Mouse (Mus musculus) right cerebral cortex, postnatal 4 days (tissue): ENCODE measurements at regions not wholly inside any gene's neighbourhood (a gene's known extent, or its start where the extent isn't known, plus 50 kb on each side); places are given as distances from the start of the nearest gene placed in this dataset.
"Not testable (repeated sequence)": the region's sequence is repeated elsewhere in the genome, so short reads cannot be mapped to it uniquely, and the experiment has no call there.

Experiments used
- DNase-seq: peaks from one replicate; pipeline ENCODE4 v3.0.0-alpha.2; 2022

DNA sequence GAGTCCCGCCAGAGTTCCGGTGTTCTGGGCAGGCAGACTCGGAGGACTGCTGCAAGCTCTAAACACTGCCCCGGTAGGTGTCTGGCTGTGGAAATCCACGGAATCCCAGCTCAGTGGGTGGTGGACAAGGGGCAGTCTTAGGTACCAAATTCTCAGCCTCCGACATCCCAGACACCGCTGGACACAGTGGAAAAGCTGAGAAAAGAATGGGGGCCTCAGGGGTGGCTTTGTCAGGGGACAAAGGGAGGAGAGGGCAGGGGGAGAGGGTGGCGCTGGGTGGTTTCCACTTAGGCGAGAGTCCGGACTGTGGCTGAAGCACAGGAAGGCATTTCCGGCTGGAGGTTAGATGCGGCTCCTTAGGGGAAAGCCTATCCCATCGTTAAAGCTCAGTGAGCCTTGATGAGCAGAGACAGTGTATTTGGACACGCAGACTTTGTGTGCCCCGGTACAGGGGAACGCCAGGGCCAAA, 217.5 kb upstream of the Zpld1 start:
- DNase-seq, result no peak

DNA sequence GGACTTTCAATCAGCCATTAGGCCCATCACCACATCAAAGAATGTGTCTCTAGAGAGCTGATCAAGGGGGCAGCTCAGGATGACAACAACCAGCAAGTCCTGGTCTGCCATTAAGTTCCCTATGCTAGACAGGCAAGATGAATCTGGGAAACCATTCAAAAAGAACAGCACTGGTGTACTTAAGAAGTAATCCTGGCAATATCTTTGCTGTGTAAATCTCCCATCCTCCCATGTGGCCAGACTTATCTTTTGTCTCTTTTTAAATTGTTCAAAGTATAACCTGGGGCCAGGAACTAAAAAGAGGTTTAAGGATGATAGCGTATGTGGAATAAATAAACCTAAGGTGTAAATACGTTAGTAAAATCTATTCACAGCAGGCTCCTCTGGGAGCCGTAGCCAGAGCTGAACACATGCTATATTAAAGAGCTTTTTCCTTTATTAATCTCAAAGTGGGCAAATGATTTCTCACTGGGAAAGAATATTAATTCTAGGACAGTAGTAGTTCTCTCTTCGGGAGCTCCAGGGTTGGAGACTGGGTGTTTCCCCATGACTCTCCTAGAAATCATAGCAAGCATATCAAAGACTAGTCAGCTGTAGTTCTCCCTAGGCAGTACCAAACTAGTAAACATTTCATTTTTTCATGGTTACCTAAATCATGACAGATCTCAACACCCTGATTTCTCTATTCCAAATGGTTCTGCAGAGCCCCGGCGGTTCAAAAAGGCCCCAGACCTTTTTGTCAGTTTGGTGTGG, 216.8 kb upstream of the Zpld1 start:
- no peak for DNase-seq

DNA sequence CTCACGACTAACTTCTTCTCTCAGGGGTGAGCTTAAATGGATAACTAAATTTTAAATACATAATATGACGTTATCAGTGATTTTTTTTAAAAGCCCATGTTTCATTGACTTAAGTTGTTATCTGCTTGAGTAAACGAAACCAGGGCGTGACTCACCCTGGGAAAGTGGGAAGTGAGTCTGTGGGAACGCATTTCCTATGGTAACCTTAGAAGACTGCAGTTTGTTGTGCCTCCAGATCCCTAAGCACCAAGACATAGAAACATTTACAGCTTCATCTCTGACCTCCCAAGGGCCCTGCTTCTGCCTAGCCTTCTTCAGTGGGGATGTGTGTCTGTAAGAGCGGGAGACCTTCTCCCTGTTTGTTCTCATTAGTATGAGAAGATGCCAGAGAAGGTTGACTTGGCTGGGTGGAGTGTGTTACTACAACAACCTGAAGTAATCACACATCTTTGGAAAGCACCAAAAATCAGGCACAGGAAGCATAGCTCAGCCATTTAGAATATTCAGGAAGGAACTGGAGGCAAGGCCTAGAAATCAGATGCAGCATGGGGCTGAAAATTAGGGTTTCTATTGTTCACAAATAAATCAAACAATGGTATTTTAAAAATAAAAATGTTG, 207.1 kb upstream of the Zpld1 start:
- DNase-seq, result no peak

DNA sequence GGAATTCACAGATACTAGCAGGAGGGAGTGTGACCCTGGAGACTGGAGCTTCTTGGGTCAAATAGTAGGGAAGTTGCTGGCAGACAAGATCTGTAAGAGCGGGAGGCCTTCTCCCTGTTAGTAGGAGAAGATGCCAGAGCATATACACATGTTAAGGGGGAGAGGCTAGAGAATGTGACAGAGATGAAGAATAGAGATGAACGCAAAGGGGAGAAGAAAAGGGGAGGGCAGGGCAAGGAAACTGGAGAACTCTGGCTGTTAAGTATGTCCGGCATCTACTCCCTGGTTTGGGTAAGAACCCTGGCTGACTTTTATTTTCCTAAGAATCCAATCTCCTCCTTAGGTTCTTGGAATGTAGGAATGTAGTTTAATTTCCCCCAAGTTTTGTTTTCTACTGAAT, 206.5 kb upstream of the Zpld1 start:
- no peak for DNase-seq

DNA sequence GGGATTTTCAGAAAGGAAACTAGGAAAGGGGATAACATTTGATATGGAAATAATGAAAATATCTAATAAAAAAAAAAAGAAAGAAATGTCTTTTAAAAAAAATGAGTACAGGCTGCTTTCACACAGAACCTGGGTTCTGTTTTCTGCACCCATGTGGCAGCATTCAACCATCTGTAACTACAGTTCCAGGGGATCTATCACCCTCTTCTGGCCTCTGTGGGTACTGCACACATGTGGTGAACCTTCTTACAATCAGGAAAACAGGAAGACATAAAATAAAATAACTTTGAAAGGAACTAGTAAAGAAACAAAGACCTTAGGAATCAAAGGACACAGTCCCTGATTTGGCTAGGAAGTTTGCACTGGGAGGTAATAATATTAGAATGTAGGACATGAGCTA, 205.5 kb upstream of the Zpld1 start:
- DNase-seq, result no peak

DNA sequence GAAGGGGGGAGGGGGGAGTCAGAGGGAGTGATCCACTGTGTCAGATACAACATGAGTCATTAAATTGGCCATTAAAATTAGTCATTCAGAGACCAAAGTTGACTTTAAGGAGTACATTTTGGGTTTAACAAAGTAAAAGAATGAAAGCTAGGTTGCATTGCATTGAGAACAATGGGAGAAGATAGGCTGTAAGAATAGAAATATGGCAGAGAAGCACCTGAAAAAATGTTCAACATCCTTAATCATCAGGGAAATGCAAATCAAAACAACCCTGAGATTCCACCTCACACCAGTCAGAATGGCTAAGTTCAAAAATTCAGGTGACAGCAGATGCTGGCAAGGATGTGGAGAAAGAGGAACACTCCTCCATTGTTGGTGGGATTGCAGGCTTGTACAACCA, 202.0 kb upstream of the Zpld1 start:
- DNase-seq, result not testable (repeated sequence)

DNA sequence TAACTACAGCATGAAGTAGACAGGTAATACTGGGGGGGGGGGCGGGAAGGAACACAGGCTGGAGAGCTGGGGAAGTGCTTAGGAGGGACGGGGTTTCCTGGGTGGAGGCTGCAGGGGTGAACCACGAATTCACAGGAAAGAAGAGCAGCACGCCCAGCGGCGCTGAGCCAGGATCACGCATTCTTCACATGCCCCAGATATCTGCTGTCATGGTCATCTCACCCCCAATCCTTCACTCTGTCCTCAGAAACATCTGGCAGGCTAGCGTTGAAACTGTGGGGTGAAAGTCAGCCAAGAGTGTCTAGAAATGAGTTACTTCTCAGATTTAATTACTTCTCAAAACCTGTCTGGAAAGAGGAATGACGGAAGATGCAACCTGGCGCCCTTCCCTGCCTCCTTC, 197.3 kb upstream of the Zpld1 start:
- no peak for DNase-seq

DNA sequence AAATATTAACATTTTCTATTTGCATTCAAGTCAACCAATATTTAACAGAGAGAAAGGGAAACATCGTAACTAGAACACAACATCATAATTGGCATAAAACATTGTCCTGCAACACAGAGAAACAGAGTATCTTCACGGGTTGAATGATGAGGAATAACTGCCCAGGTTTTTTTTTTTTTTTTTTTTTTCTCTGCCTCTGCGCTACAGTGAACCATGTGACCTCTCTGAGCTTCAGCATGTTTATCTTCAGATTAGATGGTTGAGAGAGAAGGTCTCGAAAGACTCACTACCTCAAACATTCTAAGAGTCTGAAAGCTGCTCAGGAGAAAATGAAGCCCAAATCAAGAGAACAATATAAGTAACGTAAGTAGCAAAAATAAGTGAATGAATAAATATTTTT, 196.4 kb upstream of the Zpld1 start:
- no peak for DNase-seq

DNA sequence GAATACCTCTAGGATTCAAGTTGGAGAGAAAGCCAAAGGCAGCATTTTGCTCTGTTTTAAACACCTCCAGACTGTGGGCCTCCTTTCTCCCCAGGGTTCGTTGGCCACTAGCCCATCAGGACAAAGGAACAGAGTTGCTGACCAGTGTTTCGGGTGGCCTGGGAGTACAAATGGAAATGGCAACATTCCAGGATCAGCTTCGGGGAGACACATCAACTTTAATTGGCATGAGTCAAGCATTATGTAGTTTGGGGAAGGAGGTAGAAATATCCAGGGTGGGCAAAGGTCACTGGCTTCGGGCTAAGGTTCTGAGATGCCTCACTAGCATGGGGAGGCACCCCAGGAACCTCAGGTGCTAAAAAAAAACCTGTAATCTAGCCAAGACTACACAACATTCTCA, 194.3 kb upstream of the Zpld1 start:
- no peak for DNase-seq

DNA sequence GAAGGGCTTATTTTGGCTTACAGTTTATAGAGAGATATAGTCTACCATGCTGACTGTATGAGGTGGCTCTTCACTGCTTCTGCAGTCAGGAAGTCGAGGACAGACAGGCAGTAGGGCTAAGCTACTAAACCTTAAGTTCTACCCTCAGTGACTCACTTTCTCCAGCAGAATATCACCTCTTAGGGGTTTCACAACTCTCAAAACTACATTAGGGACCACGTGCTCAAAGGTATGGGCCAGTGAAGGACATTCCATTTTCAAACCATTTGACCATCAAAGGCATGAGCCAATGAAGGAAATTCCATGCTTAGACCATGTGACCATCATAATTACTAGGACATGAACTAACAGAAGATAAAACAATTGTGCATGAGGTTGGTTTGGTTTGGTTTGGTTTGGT, 186.6 kb upstream of the Zpld1 start:
- DNase-seq, result no peak

DNA sequence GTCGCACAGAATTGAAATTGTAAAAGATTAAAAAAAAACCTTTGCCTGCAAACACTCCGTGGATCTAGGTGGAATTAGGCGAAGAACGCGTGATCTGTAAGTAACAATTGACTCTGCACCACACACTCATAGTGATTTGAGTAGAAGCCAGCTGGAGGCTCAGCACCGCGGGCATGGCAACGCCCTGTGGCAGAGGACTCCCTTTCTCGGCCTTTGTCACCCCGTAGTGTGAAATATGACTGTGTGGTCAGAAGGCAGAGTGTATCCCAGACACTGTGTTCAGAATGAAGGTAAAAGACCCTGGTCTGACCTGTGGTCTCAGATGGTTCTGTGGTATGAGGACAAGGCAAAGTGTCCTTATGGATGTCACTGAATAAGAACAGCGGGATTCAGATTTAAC, 183.0 kb upstream of the Zpld1 start:
- no peak for DNase-seq

DNA sequence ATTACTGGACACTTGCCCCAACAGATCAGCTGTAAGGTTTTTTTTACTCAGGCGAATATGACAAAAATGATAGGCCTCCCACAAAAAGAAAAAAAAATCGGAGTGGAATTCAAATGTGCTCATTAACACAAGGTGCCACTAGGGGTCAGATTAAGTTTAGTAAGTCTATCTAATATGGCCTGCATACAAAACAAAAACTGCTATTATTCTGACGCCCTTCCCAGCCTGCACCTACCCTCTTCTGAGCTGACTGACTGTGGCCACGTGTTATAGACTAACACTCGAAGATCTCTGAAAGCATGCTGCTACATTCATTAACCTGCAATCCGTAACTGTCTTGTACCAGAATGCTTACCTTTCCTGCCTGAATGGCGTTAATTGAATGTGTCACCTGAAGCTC, 182.5 kb upstream of the Zpld1 start:
- no peak for DNase-seq

DNA sequence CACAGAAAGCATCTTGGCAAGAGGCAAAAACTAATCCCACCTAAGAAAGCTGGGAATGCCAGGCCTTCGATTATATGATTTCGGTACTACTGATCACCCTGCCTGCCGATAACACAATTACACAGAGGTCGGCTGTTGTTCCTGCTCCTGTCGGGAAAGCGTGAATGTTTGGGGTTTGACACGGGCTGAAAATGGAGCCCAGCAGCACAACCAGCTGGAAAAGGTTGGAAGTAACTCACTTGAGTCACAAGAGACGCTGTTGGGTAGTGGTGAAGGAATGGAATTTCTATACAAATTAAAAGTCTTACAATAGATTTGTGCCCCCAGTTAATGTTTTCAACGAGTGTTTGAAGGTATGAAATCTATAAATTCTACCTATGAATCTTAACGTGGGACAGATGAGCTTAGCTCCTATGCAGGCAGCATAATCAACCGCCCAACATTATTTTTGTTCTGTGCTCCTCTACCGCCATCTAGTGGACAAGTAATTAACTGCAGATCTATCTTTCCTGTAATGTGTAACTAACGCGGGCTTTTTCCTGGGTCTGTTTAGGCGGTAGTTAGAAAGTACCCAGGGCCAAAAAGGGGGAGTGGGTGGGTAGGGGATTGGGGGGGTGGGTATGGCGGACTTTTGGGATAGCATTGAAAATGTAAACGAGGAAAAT, 178.9 kb upstream of the Zpld1 start:
- no peak for DNase-seq

DNA sequence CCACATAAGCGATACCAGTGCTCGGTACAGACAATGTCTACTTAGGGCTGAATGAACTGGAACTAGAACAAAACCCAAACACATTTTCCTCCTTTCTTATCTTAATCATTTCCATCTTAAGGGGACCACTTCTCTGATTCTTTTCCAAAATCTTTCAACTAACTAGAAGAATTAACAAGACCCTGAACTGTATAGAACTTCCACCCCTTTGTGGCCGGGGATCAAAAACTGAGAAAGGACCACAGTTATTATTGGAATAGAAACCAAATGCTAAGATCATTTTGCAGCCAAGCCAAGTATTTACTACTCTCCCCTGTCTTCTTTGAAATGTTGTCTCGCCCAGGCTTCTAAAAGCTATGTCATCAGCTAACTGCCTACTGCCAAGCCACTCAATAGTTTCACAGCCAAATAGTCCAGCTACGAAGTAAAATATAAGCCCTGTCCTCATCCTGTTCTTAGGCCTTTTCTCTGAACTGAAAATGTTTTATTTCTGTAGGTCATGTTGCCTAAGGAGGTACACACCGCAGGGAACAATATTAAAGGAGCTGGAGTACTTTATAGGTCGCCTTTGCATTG, 177.3 kb upstream of the Zpld1 start:
- DNase-seq, result no peak

DNA sequence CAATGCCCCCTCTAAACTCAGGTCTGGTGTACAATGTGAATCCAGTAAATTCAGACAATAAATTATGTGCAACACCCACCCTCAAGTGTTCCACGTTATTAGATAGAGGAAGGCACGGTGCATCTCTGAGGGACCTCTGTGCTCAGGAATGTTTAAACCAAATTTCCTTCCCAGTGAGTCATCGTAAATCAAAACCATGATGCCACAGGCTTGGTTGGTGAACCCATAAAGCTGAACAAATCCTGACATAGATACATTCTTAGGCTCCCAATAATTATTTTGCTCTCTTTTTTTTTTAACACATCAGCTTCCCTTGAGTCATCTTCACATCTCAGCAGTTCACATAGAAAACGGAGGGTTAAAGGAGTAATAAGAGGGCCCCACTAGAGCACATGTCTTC, 173.6 kb upstream of the Zpld1 start:
- no peak for DNase-seq

DNA sequence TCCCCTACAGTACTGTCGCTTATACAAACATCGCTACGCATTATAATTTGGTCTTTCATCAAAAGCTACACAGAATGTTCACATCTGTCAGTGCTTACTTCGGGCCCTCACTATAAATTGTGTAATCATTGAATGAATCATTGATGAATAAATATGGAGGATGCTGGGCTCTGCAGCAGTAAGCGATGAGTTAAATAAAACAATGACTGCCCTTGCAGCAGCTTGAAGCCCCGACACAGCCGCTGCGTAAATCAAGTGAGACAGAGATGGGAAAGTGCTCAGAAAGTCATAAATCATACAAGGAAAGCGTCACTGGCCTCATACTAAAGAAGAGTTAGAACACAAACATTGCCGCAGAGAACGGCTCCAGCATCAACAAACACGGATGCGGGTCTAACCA, 172.9 kb upstream of the Zpld1 start:
- no peak for DNase-seq

DNA sequence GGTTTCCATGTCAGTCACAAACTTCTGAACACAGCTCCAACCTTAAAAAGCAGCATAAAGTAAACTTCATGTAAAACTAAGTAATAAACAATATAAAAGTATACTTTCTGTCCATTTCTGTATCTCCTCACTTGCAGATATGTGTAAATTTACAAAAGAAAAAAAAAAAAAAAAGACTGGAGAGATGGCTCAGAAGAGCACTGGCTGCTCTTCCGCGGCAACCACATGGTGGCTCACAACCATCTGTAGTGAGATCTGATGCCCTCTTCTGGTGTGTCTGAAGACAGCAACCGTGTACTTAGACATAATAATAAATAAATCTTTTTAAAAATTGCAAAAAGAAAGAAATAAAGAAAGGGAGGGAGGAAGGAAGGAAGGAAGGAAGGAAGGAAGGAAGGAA, 171.9 kb upstream of the Zpld1 start:
- DNase-seq, result no peak

DNA sequence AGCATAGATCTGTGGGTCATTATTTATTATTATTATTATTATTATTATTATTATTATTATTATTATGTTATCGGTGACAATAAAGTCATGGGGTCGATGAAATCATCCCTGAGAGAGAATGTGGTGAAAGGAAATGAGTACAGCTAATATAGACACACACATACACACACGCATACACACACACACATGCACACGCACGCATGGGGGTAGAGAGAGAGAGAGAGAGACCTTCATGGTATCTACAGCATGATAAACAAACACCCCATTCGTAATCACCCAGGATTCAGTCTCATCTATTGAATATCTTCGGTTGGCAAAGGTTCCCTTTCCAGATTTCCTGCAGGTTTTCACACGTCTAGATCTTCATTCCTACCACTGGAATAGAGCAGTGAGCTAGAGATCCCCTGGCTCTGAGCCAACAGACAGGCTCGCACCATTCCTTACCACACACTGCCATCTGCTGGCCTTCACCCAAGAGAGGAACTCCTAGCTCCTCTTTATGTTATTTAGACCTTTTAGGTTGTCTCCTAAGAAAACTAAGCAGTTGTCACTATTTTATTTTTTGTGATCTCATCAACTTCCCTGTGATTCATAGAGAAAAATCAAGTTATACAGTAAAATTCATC, 171.2 kb upstream of the Zpld1 start:
- DNase-seq, result peak; percentile 95

DNA sequence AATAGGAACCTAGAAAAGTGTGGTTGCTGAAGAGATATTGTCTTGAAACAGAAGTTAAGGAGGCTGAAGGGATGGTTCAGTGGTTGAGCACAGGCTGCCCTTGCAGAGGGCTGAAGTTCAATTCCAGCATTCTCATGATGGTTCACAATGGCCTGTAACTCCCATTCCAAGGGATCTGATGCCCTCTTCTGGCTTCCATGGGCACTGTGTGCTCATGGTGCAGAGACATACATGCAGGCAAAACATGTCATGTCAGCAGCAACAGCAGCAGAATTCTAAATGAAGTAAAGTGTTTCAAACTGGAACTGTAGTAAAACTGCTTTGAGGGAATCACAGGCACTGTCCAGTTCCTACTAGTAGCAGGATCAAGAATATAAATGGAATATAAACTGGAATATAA, 162.7 kb upstream of the Zpld1 start:
- no peak for DNase-seq

DNA sequence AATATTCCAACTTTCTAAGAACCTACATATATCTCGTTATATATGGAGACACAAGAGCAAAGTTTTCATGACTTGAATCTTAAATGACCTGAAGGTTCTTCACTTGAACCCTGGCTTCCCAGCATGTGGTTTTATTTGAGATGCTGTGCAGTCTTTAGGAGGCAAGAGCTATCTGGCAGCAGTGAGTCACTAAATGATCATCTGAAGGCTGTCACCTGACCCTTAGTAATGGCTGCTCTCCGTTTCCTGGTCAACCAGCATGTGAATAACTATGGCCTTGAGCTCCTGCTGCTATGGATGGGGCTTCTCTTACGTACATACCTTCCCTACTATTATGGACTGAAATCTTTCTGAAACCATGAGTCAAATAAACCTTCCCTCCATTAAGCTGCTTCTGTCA, 149.8 kb upstream of the Zpld1 start:
- DNase-seq, result no peak

DNA sequence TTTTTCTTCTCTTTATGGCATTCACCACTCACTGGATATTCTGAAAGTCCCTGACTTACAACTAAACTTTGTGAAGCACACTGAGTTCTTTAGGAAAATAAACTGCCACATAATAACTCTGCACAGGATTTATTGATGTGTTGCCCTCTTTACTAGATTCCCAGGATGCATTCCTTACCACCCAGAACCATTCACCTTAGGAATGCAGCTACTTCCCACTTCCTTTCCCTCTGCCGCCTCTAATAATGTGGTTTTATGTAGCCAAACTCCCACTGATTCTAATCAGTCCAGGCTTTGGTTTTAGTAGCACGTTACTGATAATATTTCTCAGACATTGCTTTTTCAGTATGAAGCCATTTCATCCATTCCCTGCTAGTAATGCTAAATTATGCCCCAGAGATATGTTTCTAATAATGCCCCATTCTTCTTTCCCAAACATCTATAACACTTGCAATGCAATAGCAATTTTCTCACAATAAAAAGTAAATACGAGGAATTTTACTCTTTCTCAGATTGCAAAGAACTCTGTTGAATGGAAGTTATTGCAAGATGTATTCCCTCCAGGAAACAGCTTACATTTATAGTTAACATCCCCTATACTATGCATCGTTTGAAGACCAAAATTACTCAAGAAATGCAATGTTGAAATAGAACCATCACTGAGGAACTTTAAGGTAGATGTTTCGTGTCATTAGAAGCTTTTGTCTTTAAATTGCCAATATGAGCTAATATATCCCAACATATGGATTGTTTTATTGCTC, 145.2 kb upstream of the Zpld1 start:
- no peak for DNase-seq

DNA sequence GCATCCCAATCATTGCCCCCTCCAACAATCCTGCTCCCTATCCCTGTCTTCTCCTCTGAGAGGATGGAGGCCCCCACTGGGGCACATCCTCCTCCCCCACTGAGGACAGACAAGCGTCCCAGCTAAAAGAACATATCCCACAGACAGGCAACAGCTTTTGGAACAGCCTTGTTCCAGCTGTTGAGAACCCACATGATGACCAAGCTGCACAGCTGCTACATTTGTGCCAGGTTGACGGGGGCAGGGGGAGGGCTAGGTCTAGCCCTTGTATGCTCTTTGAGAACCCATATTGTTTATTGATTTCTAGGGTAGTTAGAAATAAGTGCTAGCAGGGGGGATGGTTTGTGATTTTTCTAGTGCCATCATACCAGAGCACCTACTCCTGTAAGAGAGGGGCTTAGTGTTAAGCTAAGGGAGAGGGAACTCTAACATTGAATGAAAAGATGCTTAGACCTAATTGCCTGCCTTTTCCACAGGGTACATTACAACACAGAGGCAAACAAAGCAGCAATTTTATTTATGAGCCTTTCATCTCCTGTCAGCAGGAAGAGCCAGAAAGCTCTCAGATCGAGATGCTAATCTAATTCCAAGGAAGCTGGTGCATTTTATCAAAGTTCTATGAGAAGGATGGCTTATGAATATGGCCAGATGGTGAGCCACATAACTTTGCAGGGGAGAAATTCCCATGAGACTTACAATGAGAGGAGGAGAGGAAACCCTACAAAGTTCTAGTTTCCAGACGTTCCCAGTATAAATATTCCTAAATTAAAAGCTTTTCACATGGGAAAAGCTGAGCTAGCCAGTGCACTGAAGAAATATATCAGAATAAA, 137.6 kb upstream of the Zpld1 start:
- no peak for DNase-seq
